Mouse (Mus musculus): ENCODE results near the gene Wdr78. TPM values are rescaled to one million over a fixed set of nuclear protein-coding genes. Genes with fewer than 3 reads are reported as not detected.

Wdr78 gene
- polyA plus RNA-seq, 1 experiment from 2014 or later = 2.2 TPM

Other genes with a start within 250 kb of the Wdr78 start
- gene Tctex1d1, start 135.9 kb downstream of the Wdr78 start, polyA plus RNA-seq (2014; fragmentation: Nextera tagmentation; extraction: Ambion mirVana) = not detected in 2 replicates
- gene Insl5, start 87.7 kb downstream of the Wdr78 start, polyA plus RNA-seq (2014; fragmentation: Nextera tagmentation; extraction: Ambion mirVana) = 0.40 TPM in 1 of 2 replicates, not detected in the other
- 29.6 and 37.2 TPM in 2 replicates for gene Mier1, start 165 bp downstream of the Wdr78 start, polyA plus RNA-seq (2014; fragmentation: Nextera tagmentation; extraction: Ambion mirVana)
- 8.8 and 11.1 TPM in 2 replicates for gene Slc35d1, start 100.6 kb upstream of the Wdr78 start, polyA plus RNA-seq (2014; fragmentation: Nextera tagmentation; extraction: Ambion mirVana)
- not detected in 2 replicates for gene 4921539E11Rik, start 176.3 kb upstream of the Wdr78 start, polyA plus RNA-seq (2014; fragmentation: Nextera tagmentation; extraction: Ambion mirVana)
- 19.8 and 22.5 TPM in 2 replicates for gene Oma1, start 199.3 kb upstream of the Wdr78 start, polyA plus RNA-seq (2014; fragmentation: Nextera tagmentation; extraction: Ambion mirVana)

Data from heart, embryonic 11.5 days (tissue).